Mouse (Mus musculus) stomach, postnatal 0 days (tissue): ENCODE results near the gene Kmt5b.

Experiments used
- CTCF ChIP-seq: IDR thresholded peaks from 2 replicates; pipeline ENCODE4 v1.5.1; 2016; ENCODE audit warnings: antibody characterized with exemption, low read depth, mild to moderate bottlenecking, moderate library complexity
- EP300 ChIP-seq: optimal IDR thresholded peaks from 2 replicates; pipeline ENCODE3; 2016; ENCODE audit warnings: antibody characterized with exemption

GRCm38 (mm10) chr19:3845339-3845738, 78.1 kb downstream of the Kmt5b start:
- TF ChIP-seq CTCF (no peak), EP300 (no peak)
